Mouse (Mus musculus): ENCODE results near the gene Hmox2. TPM values are rescaled to one million over a fixed set of nuclear protein-coding genes. Genes with fewer than 3 reads are reported as not detected.
"Not testable (repeated sequence)": the region's sequence is repeated elsewhere in the genome, so short reads cannot be mapped to it uniquely, and the experiment has no call there.

The Hmox2 gene
- total RNA-seq, 2 experiments from 2014 or later = 91.8 to 92.0 TPM

DNA sequence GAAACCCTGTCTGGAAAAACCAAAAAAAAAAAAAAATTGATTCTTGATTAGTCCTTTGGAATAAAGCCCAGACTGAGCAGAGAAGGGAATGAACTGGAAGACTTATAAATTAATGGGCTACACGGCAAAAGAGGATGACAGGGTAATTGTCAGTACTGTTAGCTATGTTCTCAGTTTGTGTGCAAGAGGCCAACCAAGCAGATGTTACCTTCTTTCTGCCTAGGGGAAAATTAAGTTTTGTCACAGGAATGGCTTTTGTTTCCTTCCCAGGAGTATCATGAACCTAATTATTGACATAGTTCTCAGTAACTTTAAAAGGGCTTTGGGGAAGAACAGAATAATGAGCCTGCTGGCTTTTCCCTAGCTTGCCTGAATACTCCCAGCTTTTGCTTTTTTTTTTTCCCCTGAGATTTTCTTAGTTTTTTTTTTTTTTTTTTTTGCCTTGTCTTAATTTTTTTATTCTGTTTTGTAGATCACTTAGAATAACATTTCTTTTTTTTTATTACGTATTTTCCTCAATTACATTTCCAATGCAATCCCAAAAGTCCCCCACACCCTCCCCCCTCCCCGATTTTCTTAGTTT is 4.7 kb downstream of the Hmox2 start:
- no peak for DNase-seq (ENCODE audit: low spot score in 2 of 2)
- no peak overlapping the region for H3K27ac ChIP-seq
- no peak for TF ChIP-seq CTCF (conservative IDR thresholded peaks at IDR 0.05)
- H3K4me3 ChIP-seq = no peak overlapping the region

DNA sequence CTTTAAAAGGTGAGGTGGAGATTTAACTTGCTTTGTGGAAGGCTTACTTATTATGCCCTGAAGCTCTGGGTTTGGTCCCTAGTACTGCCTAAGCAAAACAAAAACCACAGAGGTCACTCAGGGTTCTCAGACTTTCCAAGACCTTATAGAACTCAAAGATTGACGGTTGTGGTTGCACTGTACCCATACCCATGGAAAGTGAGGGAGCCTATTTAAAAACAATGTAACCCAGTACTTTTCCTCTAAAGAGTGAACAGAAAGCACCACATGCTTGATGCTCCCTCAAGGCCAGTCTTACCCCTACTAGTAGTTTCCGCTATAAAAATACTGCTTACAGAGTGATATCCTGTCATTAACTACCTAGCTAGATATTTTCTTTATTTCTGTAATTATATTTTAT is 10.1 kb downstream of the Hmox2 start:
- no peak overlapping the region for H3K4me3 ChIP-seq
- TF ChIP-seq CTCF (conservative IDR thresholded peaks at IDR 0.05) = no peak
- H3K27ac ChIP-seq = no peak overlapping the region
- no peak for DNase-seq (ENCODE audit: low spot score in 2 of 2)

DNA sequence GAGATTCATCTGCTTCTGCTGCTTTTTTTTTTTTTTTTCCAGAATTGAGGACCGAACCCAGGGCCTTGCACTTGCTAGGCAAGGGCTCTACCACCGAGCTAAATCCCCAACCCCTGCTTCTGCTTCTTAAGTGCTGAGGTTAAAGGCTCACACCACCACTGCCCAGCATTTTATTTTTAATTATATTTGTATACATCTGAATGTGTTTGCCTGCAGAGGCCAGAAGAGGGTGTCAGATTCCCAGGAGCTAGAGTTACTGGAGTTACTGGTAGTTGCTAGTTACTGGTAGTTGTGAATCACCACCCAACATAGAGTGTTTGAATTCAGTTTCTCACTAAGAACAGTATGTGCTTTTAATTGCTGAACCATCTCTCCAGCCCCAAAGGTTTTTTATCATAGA is 13.8 kb downstream of the Hmox2 start:
- Histone ChIP-seq H3K27ac (no peak overlapping the region), H3K4me3 (no peak overlapping the region)
- no peak for DNase-seq (ENCODE audit: low spot score in 2 of 2)
- peak; percentile 54 for TF ChIP-seq CTCF (conservative IDR thresholded peaks at IDR 0.05)

DNA sequence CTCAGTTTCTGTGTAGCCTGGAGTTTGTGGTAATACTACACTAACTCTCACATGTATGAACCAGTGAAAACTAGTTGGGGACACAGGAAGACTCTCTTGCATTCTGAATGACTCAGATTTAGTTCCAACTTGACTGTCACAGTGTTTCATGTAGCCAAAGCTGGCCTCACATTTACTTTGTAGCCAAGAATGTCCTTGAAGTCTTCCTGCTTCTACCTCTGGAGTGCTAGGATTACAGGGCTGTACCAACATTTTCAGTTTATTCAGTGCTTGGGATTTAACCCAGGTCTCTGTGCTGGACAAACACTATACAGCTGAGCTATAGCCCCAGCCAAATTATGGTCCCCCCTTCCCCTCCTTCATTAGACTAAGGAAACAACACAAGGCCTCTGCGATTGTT is 16.0 kb downstream of the Hmox2 start:
- DNase-seq (ENCODE audit: low spot score in 2 of 2) = no peak
- Histone ChIP-seq H3K4me3 (no peak overlapping the region), H3K27ac (no peak overlapping the region; the same call in 1 of the 2 replicates)
- TF ChIP-seq CTCF (conservative IDR thresholded peaks at IDR 0.05) = no peak

DNA sequence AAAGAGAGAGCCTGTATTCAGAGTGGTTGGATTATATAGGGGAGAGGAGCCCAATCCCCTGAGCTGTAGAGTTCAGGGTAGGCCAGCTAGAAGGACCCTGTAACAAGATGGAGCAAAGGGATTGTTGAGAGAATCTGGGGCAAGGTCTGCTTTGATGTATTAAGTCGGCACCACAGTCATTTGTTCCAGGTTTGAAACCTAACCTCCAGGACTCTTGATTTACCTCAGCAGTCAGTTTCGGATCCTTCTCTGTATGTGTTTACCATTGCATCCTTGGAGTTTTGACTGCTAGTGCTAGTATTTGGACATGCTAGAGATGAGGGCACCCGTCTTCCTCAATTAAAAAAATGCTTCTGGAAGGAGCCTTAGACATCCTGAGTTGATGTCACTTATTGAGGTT is 26.0 kb downstream of the Hmox2 start:
- no peak for TF ChIP-seq CTCF (conservative IDR thresholded peaks at IDR 0.05)
- Histone ChIP-seq H3K27ac (no peak overlapping the region), H3K4me3 (no peak overlapping the region)
- no peak for DNase-seq (ENCODE audit: low spot score in 2 of 2)

DNA sequence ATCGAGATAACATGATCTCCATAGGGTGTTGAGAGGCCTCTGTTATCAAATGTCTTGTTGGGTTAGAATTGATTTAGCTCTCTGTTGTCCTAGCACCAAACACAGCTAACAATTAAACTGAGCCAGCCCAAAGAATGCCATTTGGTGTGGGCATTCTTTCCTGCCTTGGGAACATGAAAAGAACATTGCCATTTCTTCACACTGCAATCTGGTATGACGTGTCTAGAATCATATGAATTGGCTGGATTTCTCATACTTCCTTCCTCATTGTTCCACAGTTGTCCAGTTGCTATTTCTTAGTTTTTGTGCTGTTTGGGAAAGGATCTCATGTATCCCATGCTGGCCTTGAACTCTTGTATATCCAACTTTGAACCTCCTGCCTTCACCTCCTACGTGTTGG is 27.9 kb downstream of the Hmox2 start:
- H3K4me3 ChIP-seq = no peak overlapping the region
- DNase-seq (ENCODE audit: low spot score in 2 of 2) = no peak
- peak overlapping the region; percentile 72 for H3K27ac ChIP-seq
- no peak for TF ChIP-seq CTCF (conservative IDR thresholded peaks at IDR 0.05)

DNA sequence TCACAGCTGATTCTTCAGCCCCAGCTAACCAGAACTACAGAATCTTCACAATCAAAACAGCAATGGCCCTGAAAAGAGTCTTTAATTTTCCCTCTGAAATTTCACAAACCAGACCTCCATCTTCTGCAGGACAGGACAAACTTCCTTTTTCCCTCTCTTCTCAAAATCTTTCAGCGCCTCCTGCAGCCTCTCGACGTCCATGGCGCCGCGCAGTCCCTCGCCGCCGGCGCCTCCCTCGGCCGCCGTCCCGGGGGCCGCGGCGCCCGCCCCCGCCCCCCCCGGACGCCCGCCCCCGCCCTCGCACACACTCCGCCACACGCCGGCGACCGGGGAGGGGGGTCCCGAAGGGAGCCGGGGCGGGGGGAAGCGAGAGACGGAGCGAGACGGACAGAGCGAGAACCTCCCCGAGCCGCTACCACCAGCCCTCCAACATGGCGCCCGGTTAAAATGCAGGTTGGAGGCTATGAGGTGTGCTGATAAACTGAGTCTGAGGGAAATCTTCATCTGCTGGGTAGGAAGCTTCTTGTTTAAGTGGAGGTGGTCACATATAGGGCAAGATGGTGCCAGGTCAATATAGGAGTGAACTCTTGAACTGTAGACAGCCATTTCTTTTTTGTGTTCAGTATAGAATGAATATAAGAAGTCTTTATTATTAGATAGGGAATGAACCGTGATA is 30.6 kb downstream of the Hmox2 start:
- Histone ChIP-seq H3K4me3 (peak overlapping the region; percentile 41), H3K27ac (peak overlapping the region; percentile 75)
- peak; percentile 25; the same call in 1 of the 2 replicates for TF ChIP-seq CTCF (conservative IDR thresholded peaks at IDR 0.05)
- DNase-seq (ENCODE audit: low spot score in 2 of 2) = not testable (repeated sequence)

DNA sequence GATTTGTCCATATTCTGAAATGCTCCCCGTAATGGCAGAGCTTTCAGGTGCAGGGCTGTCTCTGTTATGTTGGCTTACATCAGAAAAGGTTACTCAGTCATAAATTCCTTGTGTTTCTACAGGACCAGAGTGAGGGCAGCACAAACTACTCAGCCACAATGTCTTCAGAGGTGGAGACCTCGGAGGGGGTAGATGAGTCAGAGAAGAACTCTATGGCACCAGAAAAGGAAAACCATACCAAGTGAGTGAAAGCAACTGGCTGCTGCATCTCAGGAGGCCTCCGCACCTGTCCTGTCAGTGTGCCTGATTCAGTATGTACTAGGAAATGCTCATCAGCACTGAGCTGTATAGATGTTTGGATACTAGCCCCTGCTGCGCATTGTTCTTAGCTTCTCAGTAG is 36.3 kb downstream of the Hmox2 start:
- DNase-seq (ENCODE audit: low spot score in 2 of 2) = no peak
- no peak for TF ChIP-seq CTCF (conservative IDR thresholded peaks at IDR 0.05)
- Histone ChIP-seq H3K27ac (peak overlapping the region; percentile 28; the same call in 1 of the 2 replicates), H3K4me3 (no peak overlapping the region)

DNA sequence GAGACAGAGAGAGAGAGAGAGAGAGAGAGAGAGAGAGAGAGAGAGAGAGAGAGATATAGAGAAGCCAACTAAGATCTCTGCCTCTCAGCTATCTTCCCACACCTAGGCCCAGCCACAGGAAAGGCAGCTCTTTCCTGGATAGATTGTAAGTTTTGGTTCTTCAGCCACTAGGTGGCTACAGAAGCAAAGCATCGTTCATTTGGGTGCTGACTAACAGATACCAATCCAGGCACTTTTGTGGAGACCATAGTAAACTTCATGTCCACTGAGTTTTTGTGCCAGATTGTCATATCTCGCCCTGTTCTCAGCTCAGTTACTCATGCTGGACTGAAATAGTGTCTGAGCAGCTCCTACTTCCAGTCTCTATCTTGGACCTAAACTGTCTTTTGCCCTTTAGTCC is 37.1 kb downstream of the Hmox2 start:
- peak; percentile 80 for TF ChIP-seq CTCF (conservative IDR thresholded peaks at IDR 0.05)
- peak; percentile 48 to 54 for DNase-seq (ENCODE audit: low spot score in 2 of 2)
- H3K4me3 ChIP-seq = no peak overlapping the region
- H3K27ac ChIP-seq = no peak overlapping the region

DNA sequence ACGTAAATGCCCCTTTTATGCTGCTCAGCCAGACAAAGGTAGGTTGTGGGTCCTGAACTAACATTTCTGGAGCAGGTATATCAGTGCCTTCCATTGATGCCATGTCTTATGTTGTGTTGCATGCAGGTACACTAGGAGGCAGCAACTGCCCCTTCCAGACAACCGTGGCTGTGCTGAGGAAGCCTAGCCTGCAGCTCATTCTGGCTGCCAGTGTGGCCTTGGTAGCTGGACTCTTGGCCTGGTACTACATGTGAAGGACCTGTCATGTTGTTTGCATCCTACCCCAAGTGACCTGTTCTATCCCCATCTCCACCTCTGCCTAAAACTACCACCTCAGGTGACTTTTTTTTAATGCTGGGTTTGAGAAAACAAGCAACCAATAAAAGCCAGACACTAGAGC is 39.7 kb downstream of the Hmox2 start:
- Histone ChIP-seq H3K4me3 (no peak overlapping the region), H3K27ac (peak overlapping the region; percentile 8; the same call in 1 of the 2 replicates)
- TF ChIP-seq CTCF (conservative IDR thresholded peaks at IDR 0.05) = no peak; the same call in 1 of the 2 replicates
- no peak for DNase-seq (ENCODE audit: low spot score in 2 of 2)

DNA sequence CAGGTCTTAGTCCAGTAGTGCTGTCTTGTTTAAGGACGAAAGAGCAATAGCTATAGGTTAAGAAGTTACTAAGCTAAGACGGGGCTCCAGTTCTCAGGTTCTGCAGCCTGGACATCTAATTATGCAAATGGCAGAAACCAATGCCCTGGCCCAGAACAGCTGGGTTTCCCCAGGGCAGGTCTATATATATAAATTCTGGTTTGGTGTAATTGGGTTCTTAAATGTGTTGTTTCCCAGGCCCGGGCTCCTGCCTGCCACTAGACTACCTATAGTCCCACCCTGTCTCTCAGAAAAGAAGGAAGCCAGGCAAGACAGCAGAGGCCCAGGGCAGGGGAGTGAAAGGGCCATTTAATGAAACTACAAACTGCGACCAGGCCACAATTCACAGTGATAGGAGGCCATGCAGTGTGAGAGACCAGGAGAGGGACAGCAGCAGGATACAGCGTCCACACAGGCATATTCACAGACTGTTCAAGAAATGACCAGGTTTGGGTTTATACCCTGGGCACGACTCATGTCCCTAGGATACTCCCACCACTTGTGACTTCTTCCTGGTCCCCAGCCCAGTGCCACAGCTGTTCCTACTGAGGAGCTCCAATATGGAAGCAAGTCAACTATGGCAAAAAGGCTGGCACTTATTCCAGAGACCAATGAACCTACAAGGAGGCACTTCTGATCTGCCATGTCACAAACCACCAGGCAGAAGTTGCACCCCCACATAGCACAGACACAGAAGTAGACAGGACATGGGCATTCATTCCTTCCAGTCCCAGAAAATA is 41.0 kb downstream of the Hmox2 start:
- H3K27ac ChIP-seq = peak overlapping the region; percentile 39; the same call in 1 of the 2 replicates
- no peak for DNase-seq (ENCODE audit: low spot score in 2 of 2)
- TF ChIP-seq CTCF (conservative IDR thresholded peaks at IDR 0.05) = no peak

DNA sequence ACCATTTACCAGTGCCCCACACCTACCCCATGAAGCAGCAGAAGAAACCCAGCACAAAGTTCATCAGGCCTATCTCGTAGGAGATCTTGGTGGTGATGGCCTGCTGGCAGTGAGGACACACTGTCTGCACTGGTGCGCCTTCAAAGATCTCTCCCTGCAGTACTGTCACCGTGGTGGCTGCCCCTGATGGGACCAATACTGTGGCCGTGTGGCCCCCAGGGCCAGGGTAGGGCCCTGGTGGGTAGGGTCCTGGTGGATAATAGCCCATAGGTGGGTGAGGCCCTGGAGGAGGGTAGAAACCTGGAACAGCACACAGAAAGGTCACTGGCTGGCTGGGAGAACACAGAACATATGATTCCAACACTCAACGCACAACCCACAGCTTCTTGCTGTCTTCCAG is 42.6 kb downstream of the Hmox2 start:
- Histone ChIP-seq H3K4me3 (no peak overlapping the region), H3K27ac (0 out of 2 replicates have a peak overlapping the region, but pooled peaks have one; percentile 1)
- no peak for TF ChIP-seq CTCF (conservative IDR thresholded peaks at IDR 0.05)
- DNase-seq (ENCODE audit: low spot score in 2 of 2) = no peak

More for the DNA sequence above, 41.0 kb downstream of the Hmox2 start:
- H3K4me3 ChIP-seq = no peak overlapping the region

DNA sequence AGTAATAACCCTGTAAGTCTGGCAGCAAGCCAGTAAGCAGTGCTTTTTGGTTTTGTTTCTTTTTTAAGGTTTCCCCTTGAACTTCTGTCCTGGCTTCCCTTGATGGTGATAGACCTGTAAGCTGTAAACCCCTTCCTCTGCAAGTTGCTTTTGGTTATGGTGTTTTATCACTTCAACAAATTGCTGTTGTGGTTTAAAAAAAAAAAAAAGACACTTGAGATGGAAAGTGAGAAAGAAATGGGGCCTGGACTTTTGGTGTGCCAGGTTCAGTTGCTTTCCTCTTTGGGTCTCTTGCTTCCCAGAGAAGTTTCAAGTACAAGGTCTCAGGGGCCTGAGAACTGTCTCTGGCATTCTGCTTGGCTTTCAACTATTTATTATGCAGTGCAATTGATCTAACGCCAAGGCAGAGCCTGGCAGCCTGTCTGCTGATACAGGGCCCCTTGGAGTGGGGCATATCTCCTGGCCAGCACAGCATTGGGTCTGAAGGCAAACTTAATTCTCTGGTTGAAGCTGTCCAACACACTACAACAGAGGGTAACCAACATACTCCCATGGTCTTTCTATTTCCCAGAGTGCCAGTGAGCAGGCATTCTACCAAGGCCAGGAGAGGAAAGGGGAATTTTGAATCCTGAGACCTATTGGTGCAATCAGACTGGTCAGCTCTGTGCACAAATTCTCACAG is 47.3 kb downstream of the Hmox2 start:
- no peak for TF ChIP-seq CTCF (conservative IDR thresholded peaks at IDR 0.05)
- DNase-seq (ENCODE audit: low spot score in 2 of 2) = no peak
- peak overlapping the region; percentile 67 for H3K27ac ChIP-seq
- no peak overlapping the region for H3K4me3 ChIP-seq

Measured in layer of hippocampus, adult 2 months (tissue).